Mouse (Mus musculus): ENCODE measurements around the gene Itgb1.

DNA sequence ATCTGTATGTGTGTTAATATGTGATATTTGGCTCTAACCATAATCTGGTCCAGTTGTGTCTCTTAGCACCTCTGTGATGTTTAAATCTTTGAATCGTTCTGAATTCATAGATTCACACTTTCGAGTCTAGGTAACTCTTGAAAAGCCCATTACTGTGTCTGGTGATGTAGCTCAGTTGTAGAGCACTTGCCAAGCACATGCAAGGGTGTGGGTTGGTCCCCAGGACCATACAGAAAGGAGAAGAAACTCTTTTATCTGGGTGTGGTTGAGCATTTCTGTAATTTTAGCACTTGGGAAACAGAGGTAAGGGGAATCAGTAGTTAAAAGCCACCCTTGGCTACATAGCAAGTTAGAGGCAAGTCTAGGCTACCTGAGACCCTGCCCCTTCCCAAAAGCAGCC lies 13.0 kb upstream of the Itgb1 start:
- TF ChIP-seq POLR2A (IDR thresholded peaks at IDR 0.05; ENCODE audit: borderline replicate concordance, extremely low read depth, insufficient read depth, insufficient read length, poor library complexity, severe bottlenecking) (no peak), CTCF (IDR thresholded peaks at IDR 0.05; ENCODE audit: borderline replicate concordance, extremely low read depth, insufficient read depth, insufficient read length) (no peak)
